Mouse (Mus musculus): ENCODE results near the gene Vmn2r102.

Gene Vmn2r102

DNA sequence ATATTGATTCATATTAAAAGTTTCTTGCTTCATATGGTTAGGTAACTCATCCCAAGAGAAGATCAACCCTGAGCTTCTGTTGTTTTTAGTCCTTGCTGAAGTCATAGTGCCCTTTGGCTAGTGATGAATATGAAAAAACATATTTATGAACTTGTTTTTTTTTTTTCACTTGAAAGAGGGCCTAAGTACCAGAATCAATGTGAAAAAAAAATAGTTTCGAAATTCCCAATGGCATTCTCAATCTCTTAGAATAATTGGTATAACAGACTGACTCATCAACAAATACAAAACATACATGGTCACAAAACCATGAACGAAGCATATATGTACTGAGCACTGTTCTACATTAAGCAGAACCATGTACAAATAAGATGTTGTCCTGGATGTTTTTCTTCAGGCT lies at the start of gene Vmn2r102:
Gene Vmn2r102 (plus strand): TSS at position 301 of the 400 bp plus-strand sequence.
- ATAC-seq (ENCODE audit: low TSS enrichment) = no peak

DNA sequence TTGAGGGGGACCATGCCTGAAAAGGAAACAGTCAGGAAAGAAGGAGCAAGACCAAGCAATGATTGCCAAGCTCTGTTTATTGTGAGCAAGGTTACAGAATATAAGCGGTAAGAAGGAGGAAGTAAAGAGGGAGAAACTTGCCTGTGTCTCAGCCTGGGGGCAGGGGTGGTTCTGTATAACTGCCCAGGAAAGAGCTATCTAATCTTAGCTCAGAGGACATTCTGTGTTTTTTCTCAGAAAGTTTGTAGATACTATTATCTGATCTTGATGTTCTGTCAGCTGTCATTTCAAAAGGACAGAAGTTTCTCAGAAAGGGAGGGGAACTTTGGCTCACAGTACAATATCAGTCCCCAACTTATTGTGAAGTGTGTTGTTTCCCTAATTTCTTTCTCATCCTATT lies 30.8 kb upstream of the Vmn2r102 start:
- no peak for ATAC-seq (ENCODE audit: low TSS enrichment)

GRCm38 (mm10) chr17:19658447-19658846 lies 1.7 kb upstream of the Vmn2r102 start:
- no peak for ATAC-seq (ENCODE audit: low TSS enrichment)

- no peak for ATAC-seq (ENCODE audit: low TSS enrichment)
Measured at GRCm38 (mm10) chr17:19692062-19692461, 31.9 kb downstream of the Vmn2r102 start.

All from frontal cortex, adult (tissue).